Mouse (Mus musculus): ENCODE results near the gene Dact1. TPM values are rescaled to one million over a fixed set of nuclear protein-coding genes. Genes with fewer than 3 reads are reported as not detected.

Gene Dact1
- polyA plus RNA-seq, 1 experiment: 4.9 TPM

- H3K4me3 ChIP-seq (ENCODE audit: insufficient read depth, low read length): no peak overlapping the region
- TF ChIP-seq CTCF (IDR thresholded peaks at IDR 0.05; ENCODE audit: extremely low read depth, insufficient read depth, low read length) (no peak), POLR2A (IDR thresholded peaks at IDR 0.05; ENCODE audit: extremely low read depth, insufficient read depth, low read length) (no peak)
- H3K4me1 ChIP-seq (ENCODE audit: control insufficient read depth, insufficient read depth, low read length): no peaks in the 10 kb centered on the region
- H3K27ac ChIP-seq (ENCODE audit: insufficient read depth, low read length): no peak overlapping the region
Measured at GRCm38 (mm10) chr12:71361616-71362015, 51.9 kb downstream of the Dact1 start.

- Histone ChIP-seq H3K27ac (ENCODE audit: insufficient read depth, low read length) (no peak overlapping the region), H3K4me3 (ENCODE audit: insufficient read depth, low read length) (no peak overlapping the region), H3K4me1 (ENCODE audit: control insufficient read depth, insufficient read depth, low read length) (no peaks in the 10 kb centered on the region)
- TF ChIP-seq CTCF (IDR thresholded peaks at IDR 0.05; ENCODE audit: extremely low read depth, insufficient read depth, low read length): no peak
- TF ChIP-seq POLR2A (IDR thresholded peaks at IDR 0.05; ENCODE audit: extremely low read depth, insufficient read depth, low read length): no peak
Measured at GRCm38 (mm10) chr12:71362425-71362824, 52.7 kb downstream of the Dact1 start.

DNA sequence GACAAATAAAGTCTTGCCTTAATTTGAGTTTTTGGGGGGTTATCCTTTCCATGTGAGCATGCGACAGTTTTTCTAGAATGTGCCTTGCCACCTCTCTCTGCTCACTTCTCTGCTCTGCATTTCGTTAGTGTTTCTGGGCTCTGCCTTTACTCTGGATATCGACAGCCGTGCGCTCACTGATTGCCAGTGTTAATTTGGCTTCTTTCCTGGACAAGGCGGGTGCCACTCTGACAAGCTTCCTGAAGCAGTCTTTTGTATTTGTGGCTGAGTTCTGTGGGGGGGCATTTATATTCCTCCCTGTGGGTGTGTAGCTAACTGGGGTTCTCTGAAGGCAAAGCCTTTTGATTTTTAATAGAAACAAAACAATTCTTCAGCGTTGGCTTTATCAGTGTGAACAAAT lies 54.4 kb downstream of the Dact1 start:
- Histone ChIP-seq H3K27ac (ENCODE audit: insufficient read depth, low read length) (no peak overlapping the region), H3K4me3 (ENCODE audit: insufficient read depth, low read length) (no peak overlapping the region), H3K4me1 (ENCODE audit: control insufficient read depth, insufficient read depth, low read length) (no peaks in the 10 kb centered on the region)
- TF ChIP-seq POLR2A (IDR thresholded peaks at IDR 0.05; ENCODE audit: extremely low read depth, insufficient read depth, low read length) (no peak), CTCF (IDR thresholded peaks at IDR 0.05; ENCODE audit: extremely low read depth, insufficient read depth, low read length) (no peak)

GRCm38 (mm10) chr12:71364531-71364930 lies 54.8 kb downstream of the Dact1 start:
- H3K4me1 ChIP-seq (ENCODE audit: control insufficient read depth, insufficient read depth, low read length): no peaks in the 10 kb centered on the region
- no peak for TF ChIP-seq CTCF (IDR thresholded peaks at IDR 0.05; ENCODE audit: extremely low read depth, insufficient read depth, low read length)
- no peak for TF ChIP-seq POLR2A (IDR thresholded peaks at IDR 0.05; ENCODE audit: extremely low read depth, insufficient read depth, low read length)
- H3K27ac ChIP-seq (ENCODE audit: insufficient read depth, low read length): no peak overlapping the region

GRCm38 (mm10) chr12:71365208-71365607 lies 55.5 kb downstream of the Dact1 start:
- no peak overlapping the region for H3K4me3 ChIP-seq (ENCODE audit: insufficient read depth, low read length)
- no peak overlapping the region for H3K27ac ChIP-seq (ENCODE audit: insufficient read depth, low read length)
- no peaks in the 10 kb centered on the region for H3K4me1 ChIP-seq (ENCODE audit: control insufficient read depth, insufficient read depth, low read length)
- TF ChIP-seq CTCF (IDR thresholded peaks at IDR 0.05; ENCODE audit: extremely low read depth, insufficient read depth, low read length) (no peak), POLR2A (IDR thresholded peaks at IDR 0.05; ENCODE audit: extremely low read depth, insufficient read depth, low read length) (no peak)

More at GRCm38 (mm10) chr12:71364531-71364930, 54.8 kb downstream of the Dact1 start:
- no peak overlapping the region for H3K4me3 ChIP-seq (ENCODE audit: insufficient read depth, low read length)

DNA sequence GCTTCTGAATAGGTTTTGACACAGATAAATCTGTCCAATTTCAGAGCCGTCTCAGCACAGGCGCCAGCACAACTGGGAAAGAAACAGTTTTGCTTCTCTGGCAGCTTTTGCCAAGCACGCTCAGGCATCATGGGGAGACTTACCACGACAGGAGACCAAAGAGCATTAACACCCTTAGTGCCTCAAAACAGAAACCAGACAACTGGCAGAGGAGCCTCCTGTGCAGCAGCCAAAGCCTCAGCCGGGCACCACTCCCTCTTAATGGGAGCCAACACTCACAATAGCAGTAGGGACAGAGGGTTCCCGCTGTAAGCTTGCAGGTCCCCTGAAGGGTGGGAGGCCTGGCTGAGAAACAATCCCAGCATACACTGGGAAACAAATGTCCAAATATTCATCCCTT lies 56.5 kb downstream of the Dact1 start:
- Histone ChIP-seq H3K27ac (ENCODE audit: insufficient read depth, low read length) (no peak overlapping the region), H3K4me1 (ENCODE audit: control insufficient read depth, insufficient read depth, low read length) (no peaks in the 10 kb centered on the region), H3K4me3 (ENCODE audit: insufficient read depth, low read length) (no peak overlapping the region)
- TF ChIP-seq CTCF (IDR thresholded peaks at IDR 0.05; ENCODE audit: extremely low read depth, insufficient read depth, low read length) (no peak), POLR2A (IDR thresholded peaks at IDR 0.05; ENCODE audit: extremely low read depth, insufficient read depth, low read length) (no peak)

GRCm38 (mm10) chr12:71368631-71369030 lies 58.9 kb downstream of the Dact1 start:
- Histone ChIP-seq H3K4me1 (ENCODE audit: control insufficient read depth, insufficient read depth, low read length) (peaks cover 2% of the 10 kb centered on the region), H3K4me3 (ENCODE audit: insufficient read depth, low read length) (no peak overlapping the region), H3K27ac (ENCODE audit: insufficient read depth, low read length) (no peak overlapping the region)
- no peak for TF ChIP-seq CTCF (IDR thresholded peaks at IDR 0.05; ENCODE audit: extremely low read depth, insufficient read depth, low read length)
- no peak for TF ChIP-seq POLR2A (IDR thresholded peaks at IDR 0.05; ENCODE audit: extremely low read depth, insufficient read depth, low read length)

Other genes starting within 250 kb of the Dact1 start
- not detected in 2 replicates for gene Tomm20l, start 198.5 kb upstream of the Dact1 start, polyA plus RNA-seq (2012; rRNA removed)
- gene Timm9, start 173.2 kb upstream of the Dact1 start, polyA plus RNA-seq (2012; rRNA removed): 78.9 and 85.0 TPM in 2 replicates
- 5.3 and 5.5 TPM in 2 replicates for gene 2700049A03Rik, start 173.0 kb upstream of the Dact1 start, polyA plus RNA-seq (2012; rRNA removed)

All from cortical plate, adult 2 months (tissue).